ENCODE assay signal across 14 mouse cellular contexts in the genomic region with DNA sequence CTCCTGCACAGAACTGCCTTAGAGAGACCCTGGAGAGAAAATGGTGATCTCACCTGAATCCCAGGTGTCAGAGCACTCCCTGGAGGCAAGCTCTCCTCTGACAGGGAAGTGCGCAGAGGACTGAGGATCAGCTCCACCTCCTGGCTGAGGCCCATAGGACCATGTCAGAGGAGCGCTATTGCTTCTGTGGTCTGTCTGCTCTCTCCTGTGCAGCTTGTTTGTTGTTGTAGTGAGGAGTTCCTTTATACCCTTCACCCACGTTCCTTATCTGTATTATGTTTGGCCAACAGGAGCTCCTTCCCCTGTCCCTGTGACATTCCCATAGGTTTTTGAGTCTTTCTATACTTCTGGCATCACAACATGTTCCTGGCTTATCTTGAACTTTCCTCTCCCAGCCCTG.
"Had no signal": no experiment of that assay in that cellular context is flagged by ENCODE, and none has a peak within 500 bp of the region (broad histone marks: within the 10 kb centered on the region; RNA-seq: fewer than 3 reads in every experiment).

No protein-coding gene starts in this region.

- H3K4me1 ChIP-seq: limb, embryonic 10.5 days; liver, embryonic 15.5 days; neural tube, embryonic 13.5 days had no signal

- H3K4me3 ChIP-seq: left cerebral cortex, adult 2 months; limb, embryonic 10.5 days; liver, embryonic 15.5 days; neural tube, embryonic 13.5 days had no signal

- H3K9ac ChIP-seq: liver, embryonic 15.5 days; lung, embryonic 14.5 days; neural tube, embryonic 13.5 days had no signal

- H3K4me2 ChIP-seq: liver, embryonic 11.5 days; liver, embryonic 15.5 days; lung, embryonic 14.5 days; midbrain, embryonic 11.5 days; neural tube, embryonic 13.5 days had no signal

- H3K27me3 ChIP-seq: liver, embryonic 15.5 days; neural tube, embryonic 13.5 days had no signal

- H3K36me3 ChIP-seq: limb, embryonic 10.5 days; liver, embryonic 15.5 days; neural tube, embryonic 13.5 days had no signal

- H3K9me3 ChIP-seq: limb, embryonic 10.5 days; liver, embryonic 15.5 days; neural tube, embryonic 13.5 days had no signal

- DNase-seq: kidney, adult 8-10 months; kidney, postnatal 25 days; lung, embryonic 14.5 days; lung, postnatal 10 days; lung, postnatal 4 days; right cerebral cortex, postnatal 25 days; thymus, postnatal 36 days had no signal

- ATAC-seq: midbrain, embryonic 16.5 days had no signal

- H3K27ac ChIP-seq: left cerebral cortex, adult 2 months; limb, embryonic 10.5 days; liver, embryonic 15.5 days; neural tube, embryonic 13.5 days had no signal
